Mouse (Mus musculus) spleen, postnatal 4 days (tissue): ENCODE data around the gene Afmid.
"Not testable (repeated sequence)": the region's sequence is repeated elsewhere in the genome, so short reads cannot be mapped to it uniquely, and the experiment has no call there.

Experiments
- DNase-seq, 2 experiments: peaks; one replicate each; pipeline ENCODE4 v3.0.0; 2022; ENCODE audit warnings: low spot score in 2 of 2

Gene Afmid

GRCm38 (mm10) chr11:117824060-117824969, 1.4 kb upstream of the Afmid start:
- DNase-seq, result peak; percentile 84 to 94

GRCm38 (mm10) chr11:117826164-117826563, 440 bp downstream of the Afmid start:
- DNase-seq, result no peak

GRCm38 (mm10) chr11:117826916-117827315, 1.2 kb downstream of the Afmid start:
- no peak for DNase-seq

DNA sequence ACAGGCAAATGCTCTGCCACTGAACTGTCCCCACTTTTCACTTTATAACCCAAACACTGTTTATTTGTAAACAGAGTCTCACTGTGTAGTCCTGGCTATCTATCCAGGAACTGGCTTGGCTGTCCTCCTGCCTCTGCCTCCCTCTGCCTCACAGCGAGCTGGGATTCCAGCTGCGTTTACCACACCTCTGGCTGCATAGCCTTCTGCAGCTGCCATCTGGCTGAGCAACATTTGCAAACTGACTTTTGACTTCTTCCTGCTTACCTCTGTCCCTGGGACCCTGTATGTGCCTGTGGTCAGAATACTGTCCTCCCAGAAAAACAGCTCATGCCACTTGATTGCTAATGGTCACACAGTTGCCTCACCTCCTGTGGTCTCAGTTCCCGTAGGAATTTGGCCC, 1.7 kb downstream of the Afmid start:
- DNase-seq, result no peak

DNA sequence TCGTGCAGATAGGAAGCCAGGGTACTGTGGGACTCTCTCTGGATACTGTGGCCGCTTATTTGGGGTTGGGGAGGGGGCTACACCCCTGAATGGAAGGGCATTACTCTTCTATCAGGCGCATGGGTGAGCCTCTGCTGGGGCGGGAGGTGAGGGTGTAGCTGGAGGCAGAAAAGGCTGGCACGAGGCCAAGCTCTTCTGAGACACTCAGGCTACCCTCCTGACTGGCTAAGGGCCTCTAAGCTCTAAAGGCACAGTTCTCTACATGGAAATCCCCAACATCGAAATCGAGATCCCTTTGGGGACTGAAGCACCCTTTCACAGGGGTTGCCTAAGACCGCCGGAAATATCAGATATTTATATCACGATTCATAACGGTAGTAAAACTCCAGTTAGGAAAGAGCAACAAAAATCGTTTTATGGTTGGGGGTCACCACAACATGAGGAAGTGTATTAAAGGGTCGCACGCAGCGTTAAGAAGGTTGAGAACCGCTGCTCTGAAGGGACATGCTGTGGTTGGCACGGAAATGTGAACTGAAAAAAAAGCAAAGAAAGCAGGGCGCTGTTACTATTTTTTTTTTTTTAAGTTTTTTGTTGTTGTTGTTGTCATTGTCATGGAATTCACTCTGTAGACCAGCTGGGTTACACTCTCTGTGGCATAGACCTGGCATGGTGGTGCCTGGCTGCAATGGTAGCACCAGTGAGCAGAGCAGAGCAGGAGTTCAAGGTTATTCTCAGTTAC, 2.6 kb downstream of the Afmid start:
- DNase-seq, result peak; percentile 79 to 91

- DNase-seq, result peak in 1 of 2 experiments; percentile 70
Measured at GRCm38 (mm10) chr11:117828888-117829604, 3.3 kb downstream of the Afmid start.

DNA sequence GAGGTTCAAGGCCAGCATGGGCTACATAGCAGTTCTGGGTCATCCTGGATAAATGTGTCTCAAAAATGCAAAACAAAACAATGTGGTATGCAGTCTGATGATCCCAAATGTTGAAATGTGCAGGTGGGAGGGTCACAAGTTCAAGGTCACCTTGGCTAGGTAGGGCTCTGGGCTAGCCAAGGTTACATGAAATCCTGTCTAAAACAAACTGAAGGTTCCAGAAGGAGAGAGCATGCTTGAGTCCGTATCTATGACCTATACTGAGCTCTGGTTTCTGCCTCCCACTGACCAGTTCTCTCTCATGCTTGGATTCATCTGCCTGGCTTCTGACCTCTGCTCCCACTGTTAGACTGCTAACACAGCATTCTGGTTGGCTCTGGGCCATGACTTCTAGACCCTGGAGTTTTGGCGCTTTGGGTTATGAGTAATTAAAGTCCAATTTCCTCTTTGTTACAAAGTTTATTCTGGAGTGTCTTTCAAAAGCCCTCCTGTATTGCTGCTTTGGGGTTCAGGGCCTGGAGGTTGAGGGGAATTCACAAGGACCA, 4.0 kb downstream of the Afmid start:
- no peak for DNase-seq

DNA sequence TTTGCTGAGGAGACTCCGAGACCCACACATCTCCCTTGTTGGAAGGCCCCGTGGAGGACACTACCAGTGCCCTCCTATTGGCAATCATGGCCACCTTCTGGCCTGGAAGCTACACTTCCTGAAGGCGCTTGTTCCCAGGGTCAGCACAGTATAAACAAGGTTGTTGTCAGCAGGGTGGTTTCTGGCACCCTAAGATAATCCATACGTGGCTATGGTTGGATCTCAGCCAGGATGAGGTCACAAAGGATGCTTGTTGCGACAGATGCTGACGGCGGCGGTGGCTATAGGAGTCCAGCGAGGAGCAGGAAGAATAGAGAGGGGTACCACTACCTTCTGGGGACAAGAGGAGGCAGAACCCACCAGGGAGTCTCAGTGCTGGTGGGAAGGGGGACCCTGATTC, 4.7 kb downstream of the Afmid start:
- peak; percentile 82 to 87 for DNase-seq

DNA sequence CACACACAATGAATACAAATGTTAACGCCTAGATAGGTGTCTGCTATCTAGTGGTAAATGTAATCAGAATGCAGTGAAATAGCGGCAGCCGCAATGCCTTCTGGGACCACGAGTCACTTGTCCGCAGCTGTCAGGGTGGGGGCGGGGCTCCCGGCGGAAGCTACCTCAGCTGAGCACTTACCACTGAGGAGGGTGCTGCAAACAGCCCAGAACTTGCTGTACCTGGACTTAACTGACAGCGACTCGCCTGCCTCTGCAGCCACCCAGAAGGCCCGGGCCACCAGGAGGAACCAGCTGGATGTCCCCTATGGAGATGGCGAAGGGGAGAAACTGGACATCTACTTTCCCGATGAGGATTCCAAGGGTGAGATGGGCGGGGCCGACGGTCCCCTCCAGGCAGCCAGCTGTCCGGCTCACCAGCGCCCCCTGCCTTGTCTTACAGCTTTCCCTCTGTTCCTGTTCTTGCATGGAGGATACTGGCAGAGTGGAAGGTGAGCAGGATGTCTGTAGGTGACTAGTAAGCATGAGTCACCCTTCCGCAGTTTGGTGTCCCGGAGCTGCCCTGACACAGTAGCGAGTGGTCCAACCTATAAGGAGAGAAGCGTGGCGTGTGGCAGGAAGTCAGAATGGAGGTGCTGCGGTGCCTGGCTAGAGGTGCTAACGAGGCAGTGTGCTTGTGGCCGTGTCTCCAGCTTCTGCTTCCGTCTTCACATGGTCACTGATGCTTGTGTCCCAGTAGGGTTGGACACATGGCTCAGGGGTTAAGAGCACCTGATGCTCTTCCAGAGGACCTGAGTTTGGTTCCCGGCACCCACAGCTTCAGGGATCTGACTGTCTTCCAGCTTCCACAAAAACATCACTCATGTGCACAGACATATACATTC, 6.6 kb downstream of the Afmid start:
- DNase-seq, result peak; percentile 91 to 98

GRCm38 (mm10) chr11:117833509-117833908, 7.8 kb downstream of the Afmid start:
- DNase-seq, result not testable (repeated sequence)

- DNase-seq, result no peak
Measured at GRCm38 (mm10) chr11:117834086-117834485, 8.4 kb downstream of the Afmid start.

DNA sequence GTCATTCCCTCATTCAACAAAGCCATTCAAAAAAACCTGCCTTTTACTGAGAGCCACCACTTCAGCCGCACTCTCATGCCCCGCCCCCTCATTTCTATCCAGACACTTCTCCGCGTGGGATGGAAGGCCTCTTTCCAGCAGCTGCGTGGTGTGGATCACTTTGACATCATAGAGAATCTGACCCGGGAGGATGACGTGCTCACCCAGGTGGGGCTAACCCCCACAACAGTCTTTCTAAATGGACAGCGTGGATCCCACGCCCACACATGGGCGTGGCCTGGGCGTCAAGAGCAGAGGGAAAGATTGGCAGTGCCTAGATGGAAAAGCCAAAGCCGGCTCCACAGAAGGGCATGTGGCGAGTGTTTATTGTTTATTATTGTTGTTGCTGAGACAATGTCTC, 10.6 kb downstream of the Afmid start:
- peak; percentile 63 to 74 for DNase-seq

DNA sequence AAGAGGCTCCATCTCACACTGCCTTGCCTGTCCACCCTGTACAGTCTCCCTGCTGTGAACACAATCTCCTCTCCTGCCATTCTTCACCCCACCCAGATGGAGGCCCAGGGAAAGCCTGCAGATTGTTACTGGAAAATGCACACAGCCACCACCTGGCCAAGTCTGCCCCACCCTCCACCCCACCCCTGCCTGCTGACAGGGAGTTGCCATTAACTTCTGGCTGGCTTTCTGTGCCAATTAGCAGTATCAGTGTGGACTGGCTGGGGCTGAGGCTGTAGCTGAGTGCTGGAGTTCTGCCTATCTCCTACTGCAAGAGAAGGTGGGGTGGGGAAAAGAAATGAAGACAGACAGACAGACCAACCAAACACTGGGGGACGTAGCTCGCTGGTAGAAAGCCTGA, 12.8 kb downstream of the Afmid start:
- DNase-seq, result peak; percentile 81 to 85

- DNase-seq, result no peak
Measured at GRCm38 (mm10) chr11:117839021-117839420, 13.3 kb downstream of the Afmid start.

GRCm38 (mm10) chr11:117840910-117841309, 15.2 kb downstream of the Afmid start:
- DNase-seq, result no peak

- DNase-seq, result no peak
Measured at GRCm38 (mm10) chr11:117843434-117843833, 17.7 kb downstream of the Afmid start.

GRCm38 (mm10) chr11:117844997-117845396, 19.3 kb downstream of the Afmid start:
- no peak for DNase-seq

DNA sequence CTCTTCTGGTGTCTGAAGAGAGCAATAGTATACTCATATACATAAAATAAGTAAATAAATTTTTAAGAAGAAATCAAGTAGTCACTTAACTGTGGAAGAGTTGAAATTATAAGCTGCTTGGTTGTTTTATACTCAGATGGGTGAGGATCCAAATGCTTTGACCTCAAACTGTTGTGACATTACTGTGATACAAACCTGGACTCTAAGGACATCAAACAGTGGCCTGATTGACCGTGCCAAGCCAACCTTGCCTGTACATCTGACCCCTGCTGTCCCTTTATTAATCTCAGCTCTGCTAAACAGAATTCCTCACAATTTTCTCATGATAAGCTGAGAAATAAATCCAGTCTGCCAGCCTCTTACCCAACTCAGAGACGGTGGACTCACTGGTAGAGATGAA, 19.9 kb downstream of the Afmid start:
- no peak for DNase-seq

GRCm38 (mm10) chr11:117846640-117847039, 20.9 kb downstream of the Afmid start:
- no peak for DNase-seq

GRCm38 (mm10) chr11:117847593-117848215, 22.0 kb downstream of the Afmid start:
- no peak for DNase-seq
